Mouse (Mus musculus): ENCODE measurements around the gene Olfr1191-ps1.
"Not testable (repeated sequence)": the region's sequence is repeated elsewhere in the genome, so short reads cannot be mapped to it uniquely, and the experiment has no call there.

The Olfr1191-ps1 gene

DNA sequence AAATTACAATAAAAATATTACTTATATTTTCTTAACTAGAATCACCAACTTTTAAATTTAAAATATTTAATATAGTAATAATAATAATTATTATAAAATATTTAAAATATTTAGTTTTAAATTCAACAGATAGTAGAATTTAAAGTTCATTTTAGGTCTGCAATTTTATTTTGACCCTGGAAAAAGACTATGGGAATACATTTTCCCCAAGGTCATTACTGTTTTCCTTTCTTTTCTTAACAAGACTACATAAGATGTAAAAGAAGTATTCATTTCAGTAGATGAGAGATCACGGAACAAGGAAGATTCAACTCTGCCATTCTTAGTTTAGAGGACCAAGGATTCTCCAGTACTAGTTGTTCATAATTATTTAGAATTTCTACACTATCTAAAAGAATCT is at the start of gene Olfr1191-ps1:
Gene Olfr1191-ps1, plus strand, starts transcription at position 301 of the 400 bp plus-strand sequence.
- not testable (repeated sequence) for DNase-seq (ENCODE audit: low spot score)

GRCm38 (mm10) chr2:88648209-88648608 is 7.9 kb downstream of the Olfr1191-ps1 start, which contains the start of gene Olfr1192-ps1:
Gene Olfr1192-ps1 (plus strand): TSS chr2:88648509.
- DNase-seq (ENCODE audit: low spot score) = no peak

GRCm38 (mm10) chr2:88675328-88675727 is 35.0 kb downstream of the Olfr1191-ps1 start, which contains the start of gene Olfr1193:
Gene Olfr1193 (plus strand): TSS chr2:88675628.
- not testable (repeated sequence) for DNase-seq (ENCODE audit: low spot score)

GRCm38 (mm10) chr2:88689087-88689486 is 48.7 kb downstream of the Olfr1191-ps1 start, which contains the start of gene Olfr1195:
Gene Olfr1195 (minus strand): TSS chr2:88689187.
- DNase-seq (ENCODE audit: low spot score) = no peak

Data from layer of hippocampus, adult 9-10 months (tissue).